ENCODE assay signal across 15 mouse cellular contexts in the genomic region with DNA sequence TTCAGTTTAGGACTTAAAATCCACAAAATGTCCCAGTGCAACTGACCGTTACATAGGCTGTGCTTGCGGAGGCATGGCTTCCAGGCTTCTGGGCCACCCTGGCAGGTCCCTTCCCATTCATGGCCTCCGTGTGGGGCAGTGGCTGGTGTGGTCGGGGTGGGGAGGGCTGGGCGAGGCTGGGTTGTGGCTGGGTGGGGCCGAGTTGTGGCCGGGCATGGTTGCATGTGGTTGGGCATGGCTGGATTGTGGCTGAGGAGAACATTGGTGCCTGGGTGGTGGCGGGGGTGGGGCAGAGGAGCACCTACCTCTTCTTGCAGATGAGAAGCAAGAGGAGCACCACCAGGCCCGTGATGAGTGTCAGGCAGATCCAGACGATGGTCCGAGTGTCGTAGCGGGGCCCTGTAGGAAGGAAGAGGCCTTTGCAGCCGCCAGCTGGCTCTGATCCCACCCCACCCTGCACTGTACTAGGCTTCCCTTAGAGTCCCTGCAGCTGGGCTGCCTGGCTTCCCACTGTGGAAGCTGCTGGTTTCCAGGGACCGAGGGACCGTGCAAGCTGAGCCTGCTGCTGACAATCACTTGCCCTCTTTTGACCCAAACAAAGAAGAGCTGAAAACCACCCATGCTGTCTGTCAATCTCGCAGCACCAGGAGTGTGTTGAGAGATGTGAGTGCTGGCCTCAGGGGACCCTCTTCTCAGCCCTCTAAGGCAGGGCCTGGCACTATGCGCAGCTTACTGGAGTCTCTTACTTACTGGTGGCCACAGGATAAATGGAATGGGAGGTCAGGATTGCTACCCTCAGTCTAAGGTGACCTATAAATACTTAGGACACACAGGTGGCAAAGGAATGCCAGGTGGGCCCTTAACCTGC. TPM values are rescaled to one million over a fixed set of nuclear protein-coding genes. Genes with fewer than 3 reads are reported as not detected.
DNase-seq lines count a peak whose midpoint lies in the region; ATAC-seq lines count a peak whose summit lies in the region.
"Had no signal": no experiment of that assay in that cellular context is flagged by ENCODE, and none has a peak within 500 bp of the region (broad histone marks: within the 10 kb centered on the region; RNA-seq: fewer than 3 reads in every experiment).

No protein-coding gene starts in this region.

- peaks cover 9% of the 10 kb centered on the region; the same call in 1 of the 2 replicates for H3K27me3 ChIP-seq in forebrain, embryonic 13.5 days
- peaks cover 15% of the 10 kb centered on the region; the same call in 1 of the 2 replicates for H3K27me3 ChIP-seq in forebrain, embryonic 12.5 days

- H3K4me2 ChIP-seq in forebrain, embryonic 13.5 days: no peak overlapping the region
- no peak overlapping the region for H3K4me2 ChIP-seq in forebrain, embryonic 12.5 days
- H3K4me2 ChIP-seq: heart, embryonic 11.5 days; limb, embryonic 12.5 days had no signal

- no peak overlapping the region for H3K4me3 ChIP-seq in forebrain, embryonic 13.5 days
- no peak overlapping the region for H3K4me3 ChIP-seq in forebrain, embryonic 12.5 days (replicated peaks)
- H3K4me3 ChIP-seq: limb, embryonic 12.5 days had no signal

- H3K27ac ChIP-seq in forebrain, embryonic 13.5 days: peak overlapping the region; percentile 12; the same call in 1 of the 2 replicates
- no peak overlapping the region for H3K27ac ChIP-seq in forebrain, embryonic 12.5 days
- H3K27ac ChIP-seq: limb, embryonic 12.5 days had no signal

- H3K9me3 ChIP-seq in forebrain, embryonic 13.5 days (replicated peaks): no peaks in the 10 kb centered on the region
- H3K9me3 ChIP-seq in forebrain, embryonic 12.5 days: no peaks in the 10 kb centered on the region
- H3K9me3 ChIP-seq: limb, embryonic 12.5 days had no signal

- H3K4me1 ChIP-seq in forebrain, embryonic 13.5 days: peaks cover 7% of the 10 kb centered on the region
- H3K4me1 ChIP-seq in forebrain, embryonic 12.5 days: peaks cover 11% of the 10 kb centered on the region
- H3K4me1 ChIP-seq: limb, embryonic 12.5 days had no signal

- no peaks in the 10 kb centered on the region for H3K36me3 ChIP-seq in forebrain, embryonic 13.5 days (ENCODE audit: poor library complexity, severe bottlenecking)
- no peaks in the 10 kb centered on the region for H3K36me3 ChIP-seq in forebrain, embryonic 12.5 days (replicated peaks)
- H3K36me3 ChIP-seq: limb, embryonic 12.5 days had no signal

- H3K9ac ChIP-seq in forebrain, embryonic 13.5 days: no peak overlapping the region
- H3K9ac ChIP-seq in forebrain, embryonic 12.5 days: no peak overlapping the region
- H3K9ac ChIP-seq: limb, embryonic 12.5 days had no signal

- no peak for ATAC-seq in forebrain, embryonic 13.5 days
- ATAC-seq in forebrain, embryonic 12.5 days (ENCODE audit: low FRiP score): no peak

- peak; percentile 64 to 69 for DNase-seq in kidney, postnatal 4 days
- DNase-seq in kidney, adult 8-10 months: no peak
- DNase-seq in c-Kit-positive CD71-positive TER-119-positive erythroid progenitor cells, embryonic 14.5 days (ENCODE audit: low spot score): peak; percentile 53
- DNase-seq in lung, postnatal 10 days: peak; percentile 55
- no peak for DNase-seq in layer of hippocampus, adult 18-20 months (ENCODE audit: low spot score in 2 of 2)
- no peak for DNase-seq in right cerebral cortex, postnatal 25 days
- DNase-seq: adrenal gland, postnatal 25 days; cerebellum, postnatal 25 days; kidney, postnatal 25 days; right cerebral cortex, adult 18-20 months had no signal

- 47% methylated on average over 18 of the region's 18 CpGs for WGBS in forebrain, embryonic 13.5 days
- 51% methylated on average over 18 of the region's 18 CpGs for WGBS in forebrain, embryonic 12.5 days

RNA-seq across cellular contexts. Expression of gene Epha8, which starts 21.6 kb away (rescaled TPM):
- polyA plus RNA-seq in forebrain, embryonic 13.5 days (2015; fragmentation: Nextera tagmentation; extraction: Ambion mirVana): 1.1 and 1.3 TPM in 2 replicates
- 1.3 and 1.8 TPM in 2 replicates for polyA plus RNA-seq in forebrain, embryonic 12.5 days (2016; fragmentation: Nextera tagmentation; extraction: Ambion mirVana)
- total RNA-seq in layer of hippocampus, adult 18-20 months (2021): 1 to 10 TPM; 1.2 to 1.9 TPM
- polyA plus RNA-seq: heart, embryonic 11.5 days had no signal

RNA-seq across cellular contexts. Expression of gene C1qa, which starts 36.4 kb away (rescaled TPM):
- 10.6 and 12.0 TPM in 2 replicates for polyA plus RNA-seq in forebrain, embryonic 13.5 days (2015; fragmentation: Nextera tagmentation; extraction: Ambion mirVana)
- 10.0 and 12.0 TPM in 2 replicates for polyA plus RNA-seq in forebrain, embryonic 12.5 days (2016; fragmentation: Nextera tagmentation; extraction: Ambion mirVana)
- 10 to 100 TPM; 59.6 to 68.5 TPM for total RNA-seq in layer of hippocampus, adult 18-20 months (2021)
- polyA plus RNA-seq: C2C12 had no signal

RNA-seq across cellular contexts. Expression of gene C1qc, which starts 42.1 kb away (rescaled TPM):
- 8.0 and 8.3 TPM in 2 replicates for polyA plus RNA-seq in forebrain, embryonic 13.5 days (2015; fragmentation: Nextera tagmentation; extraction: Ambion mirVana)
- 9.5 and 10.2 TPM in 2 replicates for polyA plus RNA-seq in forebrain, embryonic 12.5 days (2016; fragmentation: Nextera tagmentation; extraction: Ambion mirVana)
- 10 to 100 TPM; 41.0 to 50.7 TPM for total RNA-seq in layer of hippocampus, adult 18-20 months (2021)
- polyA plus RNA-seq: C2C12 had no signal

RNA-seq across cellular contexts. Expression of gene C1qb, which starts 49.0 kb away (rescaled TPM):
- polyA plus RNA-seq in forebrain, embryonic 13.5 days (2015; fragmentation: Nextera tagmentation; extraction: Ambion mirVana): 19.1 and 20.4 TPM in 2 replicates
- 16.0 and 18.8 TPM in 2 replicates for polyA plus RNA-seq in forebrain, embryonic 12.5 days (2016; fragmentation: Nextera tagmentation; extraction: Ambion mirVana)
- 10 to 100 TPM; 56.5 to 79.9 TPM for total RNA-seq in layer of hippocampus, adult 18-20 months (2021)
- polyA plus RNA-seq: C2C12 had no signal

Comparison
In these comparisons a context has a peak if more than half of its experiments do, and no peak if none do; other contexts are left out.
1. DNase-seq: peak in kidney, postnatal 4 days (2 of 2), c-Kit-positive CD71-positive TER-119-positive erythroid progenitor cells, embryonic 14.5 days (single experiment) and lung, postnatal 10 days (single experiment); none in kidney, adult 8-10 months (0 of 2), layer of hippocampus, adult 18-20 months (0 of 2) and right cerebral cortex, postnatal 25 days (single experiment).